Comparison of ENCODE assay signal across 19 mouse cellular contexts in the genomic region with DNA sequence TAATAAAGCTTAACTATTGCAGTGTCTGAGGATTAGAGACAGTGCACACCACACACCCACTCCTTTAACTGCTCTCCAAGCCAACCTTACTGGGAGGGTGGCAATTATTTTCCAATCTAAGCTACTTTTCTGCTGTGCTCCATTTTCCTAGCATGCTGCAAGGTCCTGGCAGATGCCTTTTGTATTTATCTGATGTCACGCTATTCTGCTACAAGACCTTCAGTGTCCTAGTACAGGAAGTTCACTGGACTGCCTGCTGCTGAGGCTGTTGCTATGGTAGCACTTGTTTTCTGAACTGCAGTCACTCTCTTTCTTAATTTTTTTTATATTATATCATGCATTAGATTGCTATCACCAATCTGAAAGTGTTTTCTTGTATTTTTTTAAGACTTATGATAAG.
DNase-seq lines count a peak whose midpoint lies in the region; ATAC-seq lines count a peak whose summit lies in the region.
"Had no signal": no experiment of that assay in that cellular context is flagged by ENCODE, and none has a peak within 500 bp of the region (broad histone marks: within the 10 kb centered on the region; RNA-seq: fewer than 3 reads in every experiment).

No protein-coding gene starts in this region.

- 24% methylated on average over 1 of the region's 1 CpGs for WGBS in hindbrain, embryonic 11.5 days
- 25% methylated on average over 1 of the region's 1 CpGs for WGBS in hindbrain, embryonic 10.5 days
- WGBS in forebrain, embryonic 14.5 days, result 4% methylated on average over 1 of the region's 1 CpGs
- 7% methylated on average over 1 of the region's 1 CpGs for WGBS in midbrain, embryonic 14.5 days

- H3K4me2 ChIP-seq in hindbrain, embryonic 11.5 days (replicated peaks; ENCODE audit: low read depth, low read length), result no peak overlapping the region
- no peak overlapping the region for H3K4me2 ChIP-seq in forebrain, embryonic 14.5 days (ENCODE audit: low read length)
- no peak overlapping the region for H3K4me2 ChIP-seq in midbrain, embryonic 14.5 days (ENCODE audit: low read length)
- H3K4me2 ChIP-seq: embryonic facial prominence, embryonic 12.5 days; liver, embryonic 12.5 days had no signal

- H3K36me3 ChIP-seq in hindbrain, embryonic 11.5 days (ENCODE audit: control insufficient read depth, insufficient read depth, low read length), result no peaks in the 10 kb centered on the region
- no peaks in the 10 kb centered on the region for H3K36me3 ChIP-seq in hindbrain, embryonic 10.5 days
- H3K36me3 ChIP-seq in forebrain, embryonic 14.5 days (ENCODE audit: control insufficient read depth, insufficient read depth, low read length), result no peaks in the 10 kb centered on the region
- H3K36me3 ChIP-seq in midbrain, embryonic 14.5 days (ENCODE audit: control insufficient read depth, insufficient read depth, low read length), result no peaks in the 10 kb centered on the region
- H3K36me3 ChIP-seq: embryonic facial prominence, embryonic 12.5 days; liver, embryonic 12.5 days had no signal

- H3K9ac ChIP-seq in hindbrain, embryonic 11.5 days (ENCODE audit: low read depth, low read length), result no peak overlapping the region
- H3K9ac ChIP-seq in forebrain, embryonic 14.5 days (ENCODE audit: low read length), result no peak overlapping the region
- no peak overlapping the region for H3K9ac ChIP-seq in midbrain, embryonic 14.5 days (replicated peaks; ENCODE audit: low read length)
- H3K9ac ChIP-seq: embryonic facial prominence, embryonic 12.5 days; liver, embryonic 12.5 days had no signal

- H3K27ac ChIP-seq in hindbrain, embryonic 11.5 days (ENCODE audit: low read depth, low read length), result no peak overlapping the region
- no peak overlapping the region for H3K27ac ChIP-seq in hindbrain, embryonic 10.5 days
- H3K27ac ChIP-seq in forebrain, embryonic 14.5 days (ENCODE audit: low read depth, low read length), result no peak overlapping the region
- H3K27ac ChIP-seq in midbrain, embryonic 14.5 days (replicated peaks; ENCODE audit: low read depth, low read length), result no peak overlapping the region
- H3K27ac ChIP-seq: embryonic facial prominence, embryonic 12.5 days; gastrocnemius, adult 2 months; left cerebral cortex, adult 2 months; liver, embryonic 12.5 days had no signal

- DNase-seq in hindbrain, embryonic 11.5 days (ENCODE audit: low spot score), result peak; percentile 19
- no peak for DNase-seq in hindbrain, embryonic 10.5 days (ENCODE audit: low spot score)
- DNase-seq in brain, adult 2 months (ENCODE audit: low read depth, low spot score), result peak; percentile 21
- peak; percentile 56 for DNase-seq in forebrain, embryonic 14.5 days (ENCODE audit: low spot score)
- peak; percentile 34 for DNase-seq in midbrain, embryonic 14.5 days
- no peak for DNase-seq in cerebellum, postnatal 4 days (ENCODE audit: low spot score in 2 of 2)
- DNase-seq in layer of hippocampus, adult 8-10 months (ENCODE audit: low spot score in 2 of 2), result no peak
- DNase-seq in T-cell, adult 2 months (ENCODE audit: low spot score), result no peak
- DNase-seq: adrenal gland, postnatal 14 days; cerebellum, adult 9-10 months; gastrocnemius, adult 2 months; heart, adult 11 months; kidney, adult 18-20 months; kidney, postnatal 14 days; thymus, adult 18-20 months had no signal

- no peaks in the 10 kb centered on the region for H3K9me3 ChIP-seq in hindbrain, embryonic 11.5 days (ENCODE audit: control insufficient read depth, low read length)
- H3K9me3 ChIP-seq in hindbrain, embryonic 10.5 days, result no peaks in the 10 kb centered on the region
- no peaks in the 10 kb centered on the region for H3K9me3 ChIP-seq in forebrain, embryonic 14.5 days (replicated peaks; ENCODE audit: control insufficient read depth, low read length)
- no peaks in the 10 kb centered on the region for H3K9me3 ChIP-seq in midbrain, embryonic 14.5 days (ENCODE audit: control insufficient read depth, low read length)
- H3K9me3 ChIP-seq: embryonic facial prominence, embryonic 12.5 days; liver, embryonic 12.5 days had no signal

- no peaks in the 10 kb centered on the region for H3K4me1 ChIP-seq in hindbrain, embryonic 11.5 days (replicated peaks; ENCODE audit: control insufficient read depth, insufficient read depth, low read length)
- H3K4me1 ChIP-seq in hindbrain, embryonic 10.5 days (replicated peaks), result peaks cover 5% of the 10 kb centered on the region
- peaks cover 5% of the 10 kb centered on the region; the same call in 1 of the 2 replicates for H3K4me1 ChIP-seq in forebrain, embryonic 14.5 days (ENCODE audit: control insufficient read depth, insufficient read depth, low read length)
- 0 out of 2 replicates have a peak, but pooled peaks cover 4% of the 10 kb centered on the region for H3K4me1 ChIP-seq in midbrain, embryonic 14.5 days (ENCODE audit: control insufficient read depth, insufficient read depth, low read length)
- H3K4me1 ChIP-seq: embryonic facial prominence, embryonic 12.5 days; liver, embryonic 12.5 days had no signal

- ATAC-seq in hindbrain, embryonic 11.5 days (ENCODE audit: low FRiP score), result peak; percentile 65; the same call in 1 of the 2 replicates
- peak; percentile 62; the same call in 1 of the 2 replicates for ATAC-seq in forebrain, embryonic 14.5 days
- no peak; the same call in 1 of the 2 replicates for ATAC-seq in midbrain, embryonic 14.5 days (ENCODE audit: low FRiP score, low TSS enrichment)
- ATAC-seq: activated CD4-positive, CD25-positive, alpha-beta regulatory T cell, adult 4 months; liver, embryonic 12.5 days had no signal

- no peaks in the 10 kb centered on the region for H3K27me3 ChIP-seq in hindbrain, embryonic 11.5 days (ENCODE audit: control insufficient read depth, insufficient read depth, low read length)
- peaks cover 17% of the 10 kb centered on the region for H3K27me3 ChIP-seq in hindbrain, embryonic 10.5 days (ENCODE audit: insufficient read depth, poor library complexity, severe bottlenecking)
- no peaks in the 10 kb centered on the region for H3K27me3 ChIP-seq in forebrain, embryonic 14.5 days (replicated peaks; ENCODE audit: control insufficient read depth, insufficient read depth, low read length)
- H3K27me3 ChIP-seq in midbrain, embryonic 14.5 days (ENCODE audit: control insufficient read depth, insufficient read depth, low read length), result peaks cover 8% of the 10 kb centered on the region; the same call in 1 of the 2 replicates
- H3K27me3 ChIP-seq: embryonic facial prominence, embryonic 12.5 days; liver, embryonic 12.5 days had no signal

- H3K4me3 ChIP-seq in hindbrain, embryonic 11.5 days (ENCODE audit: low read depth, low read length), result no peak overlapping the region
- no peak overlapping the region for H3K4me3 ChIP-seq in hindbrain, embryonic 10.5 days
- no peak overlapping the region for H3K4me3 ChIP-seq in forebrain, embryonic 14.5 days (ENCODE audit: low read depth, low read length)
- H3K4me3 ChIP-seq in midbrain, embryonic 14.5 days (replicated peaks; ENCODE audit: low read depth, low read length), result no peak overlapping the region
- H3K4me3 ChIP-seq: embryonic facial prominence, embryonic 12.5 days; gastrocnemius, adult 2 months; left cerebral cortex, adult 2 months; liver, embryonic 12.5 days had no signal

Comparison
In these comparisons a context has a peak if more than half of its experiments do, and no peak if none do; other contexts are left out.
1. DNase-seq: peak in hindbrain, embryonic 11.5 days (single experiment), brain, adult 2 months (single experiment), forebrain, embryonic 14.5 days (single experiment) and midbrain, embryonic 14.5 days (single experiment); none in hindbrain, embryonic 10.5 days (single experiment), cerebellum, postnatal 4 days (0 of 2), layer of hippocampus, adult 8-10 months (0 of 2) and T-cell, adult 2 months (single experiment).